Mouse (Mus musculus): ENCODE results near the gene Errfi1. TPM values are rescaled to one million over a fixed set of nuclear protein-coding genes. Genes with fewer than 3 reads are reported as not detected.

Gene Errfi1
- polyA plus RNA-seq, 1 experiment from 2014 or later, result 70.2 TPM

- Histone ChIP-seq H3K36me3 (ENCODE audit: control insufficient read depth, insufficient read depth, low read length) (no peaks in the 10 kb centered on the region), H3K4me2 (ENCODE audit: low read depth, low read length) (no peak overlapping the region), H3K4me3 (ENCODE audit: low read depth, low read length) (no peak overlapping the region), H3K27me3 (ENCODE audit: control insufficient read depth, insufficient read depth, low read length) (no peaks in the 10 kb centered on the region), H3K27ac (ENCODE audit: low read depth, low read length) (no peak overlapping the region), H3K9me3 (ENCODE audit: control insufficient read depth, low read length) (peaks cover 3% of the 10 kb centered on the region; the same call in 1 of the 2 replicates), H3K9ac (replicated peaks; ENCODE audit: low read depth, low read length) (no peak overlapping the region), H3K4me1 (ENCODE audit: control insufficient read depth, insufficient read depth, low read length) (no peaks in the 10 kb centered on the region)
- WGBS, result 96% methylated on average over 22 of the region's 22 CpGs
- ATAC-seq (ENCODE audit: low read depth), result no peak
Observed at GRCm38 (mm10) chr4:150879631-150880030, 25.9 kb downstream of the Errfi1 start.

- Histone ChIP-seq H3K9ac (replicated peaks; ENCODE audit: low read depth, low read length) (no peak overlapping the region), H3K4me1 (ENCODE audit: control insufficient read depth, insufficient read depth, low read length) (no peaks in the 10 kb centered on the region), H3K27ac (ENCODE audit: low read depth, low read length) (no peak overlapping the region), H3K36me3 (ENCODE audit: control insufficient read depth, insufficient read depth, low read length) (no peaks in the 10 kb centered on the region), H3K4me3 (ENCODE audit: low read depth, low read length) (no peak overlapping the region), H3K4me2 (ENCODE audit: low read depth, low read length) (no peak overlapping the region), H3K9me3 (ENCODE audit: control insufficient read depth, low read length) (peaks cover 3% of the 10 kb centered on the region; the same call in 1 of the 2 replicates), H3K27me3 (ENCODE audit: control insufficient read depth, insufficient read depth, low read length) (no peaks in the 10 kb centered on the region)
- ATAC-seq (ENCODE audit: low read depth), result no peak
- 89% methylated on average over 5 of the region's 5 CpGs for WGBS
Observed at GRCm38 (mm10) chr4:150880364-150880763, 26.6 kb downstream of the Errfi1 start.

GRCm38 (mm10) chr4:150882632-150883031, 28.9 kb downstream of the Errfi1 start:
- 86% methylated on average over 5 of the region's 5 CpGs for WGBS
- ATAC-seq (ENCODE audit: low read depth), result no peak
- Histone ChIP-seq H3K36me3 (ENCODE audit: control insufficient read depth, insufficient read depth, low read length) (no peaks in the 10 kb centered on the region), H3K4me2 (ENCODE audit: low read depth, low read length) (no peak overlapping the region), H3K4me1 (ENCODE audit: control insufficient read depth, insufficient read depth, low read length) (no peaks in the 10 kb centered on the region), H3K9ac (replicated peaks; ENCODE audit: low read depth, low read length) (no peak overlapping the region), H3K9me3 (ENCODE audit: control insufficient read depth, low read length) (peaks cover 3% of the 10 kb centered on the region; the same call in 1 of the 2 replicates), H3K27me3 (ENCODE audit: control insufficient read depth, insufficient read depth, low read length) (no peaks in the 10 kb centered on the region), H3K4me3 (ENCODE audit: low read depth, low read length) (no peak overlapping the region), H3K27ac (ENCODE audit: low read depth, low read length) (no peak overlapping the region)

GRCm38 (mm10) chr4:150887903-150888302, 34.2 kb downstream of the Errfi1 start:
- 79% methylated on average over 5 of the region's 5 CpGs for WGBS
- H3K4me1 ChIP-seq (ENCODE audit: control insufficient read depth, insufficient read depth, low read length), result 0 out of 2 replicates have a peak, but pooled peaks cover 6% of the 10 kb centered on the region
- no peak overlapping the region for H3K4me3 ChIP-seq (ENCODE audit: low read depth, low read length)
- ATAC-seq (ENCODE audit: low read depth), result no peak
- H3K9me3 ChIP-seq (ENCODE audit: control insufficient read depth, low read length), result no peaks in the 10 kb centered on the region
- no peak overlapping the region for H3K9ac ChIP-seq (replicated peaks; ENCODE audit: low read depth, low read length)
- H3K27ac ChIP-seq (ENCODE audit: low read depth, low read length), result no peak overlapping the region
- no peaks in the 10 kb centered on the region for H3K27me3 ChIP-seq (ENCODE audit: control insufficient read depth, insufficient read depth, low read length)
- H3K36me3 ChIP-seq (ENCODE audit: control insufficient read depth, insufficient read depth, low read length), result no peaks in the 10 kb centered on the region
- H3K4me2 ChIP-seq (ENCODE audit: low read depth, low read length), result no peak overlapping the region

GRCm38 (mm10) chr4:150888492-150888891, 34.8 kb downstream of the Errfi1 start:
- no peak for ATAC-seq (ENCODE audit: low read depth)
- H3K4me3 ChIP-seq (ENCODE audit: low read depth, low read length), result no peak overlapping the region
- 85% methylated on average over 4 of the region's 4 CpGs for WGBS
- H3K27ac ChIP-seq (ENCODE audit: low read depth, low read length), result no peak overlapping the region
- no peak overlapping the region for H3K4me2 ChIP-seq (ENCODE audit: low read depth, low read length)
- no peak overlapping the region for H3K9ac ChIP-seq (replicated peaks; ENCODE audit: low read depth, low read length)
- H3K36me3 ChIP-seq (ENCODE audit: control insufficient read depth, insufficient read depth, low read length), result no peaks in the 10 kb centered on the region
- H3K27me3 ChIP-seq (ENCODE audit: control insufficient read depth, insufficient read depth, low read length), result no peaks in the 10 kb centered on the region
- 0 out of 2 replicates have a peak, but pooled peaks cover 6% of the 10 kb centered on the region for H3K4me1 ChIP-seq (ENCODE audit: control insufficient read depth, insufficient read depth, low read length)
- H3K9me3 ChIP-seq (ENCODE audit: control insufficient read depth, low read length), result no peaks in the 10 kb centered on the region

GRCm38 (mm10) chr4:150889273-150889954, 35.7 kb downstream of the Errfi1 start:
- H3K27me3 ChIP-seq (ENCODE audit: control insufficient read depth, insufficient read depth, low read length), result no peaks in the 10 kb centered on the region
- H3K9me3 ChIP-seq (ENCODE audit: control insufficient read depth, low read length), result no peaks in the 10 kb centered on the region
- ATAC-seq (ENCODE audit: low read depth), result no peak
- no peak overlapping the region for H3K9ac ChIP-seq (replicated peaks; ENCODE audit: low read depth, low read length)
- no peak overlapping the region for H3K4me3 ChIP-seq (ENCODE audit: low read depth, low read length)
- no peak overlapping the region for H3K27ac ChIP-seq (ENCODE audit: low read depth, low read length)
- H3K4me2 ChIP-seq (ENCODE audit: low read depth, low read length), result no peak overlapping the region; the same call in 1 of the 2 replicates
- no peaks in the 10 kb centered on the region for H3K36me3 ChIP-seq (ENCODE audit: control insufficient read depth, insufficient read depth, low read length)
- WGBS, result 41% methylated on average over 20 of the region's 20 CpGs
- 0 out of 2 replicates have a peak, but pooled peaks cover 6% of the 10 kb centered on the region for H3K4me1 ChIP-seq (ENCODE audit: control insufficient read depth, insufficient read depth, low read length)

GRCm38 (mm10) chr4:150889955-150890315, 36.2 kb downstream of the Errfi1 start:
- Histone ChIP-seq H3K4me2 (ENCODE audit: low read depth, low read length) (no peak overlapping the region), H3K9me3 (ENCODE audit: control insufficient read depth, low read length) (no peaks in the 10 kb centered on the region), H3K4me1 (ENCODE audit: control insufficient read depth, insufficient read depth, low read length) (0 out of 2 replicates have a peak, but pooled peaks cover 6% of the 10 kb centered on the region), H3K36me3 (ENCODE audit: control insufficient read depth, insufficient read depth, low read length) (no peaks in the 10 kb centered on the region), H3K4me3 (ENCODE audit: low read depth, low read length) (no peak overlapping the region), H3K27me3 (ENCODE audit: control insufficient read depth, insufficient read depth, low read length) (no peaks in the 10 kb centered on the region), H3K9ac (replicated peaks; ENCODE audit: low read depth, low read length) (no peak overlapping the region), H3K27ac (ENCODE audit: low read depth, low read length) (no peak overlapping the region)
- ATAC-seq (ENCODE audit: low read depth), result no peak
- 53% methylated on average over 13 of the region's 13 CpGs for WGBS

GRCm38 (mm10) chr4:150891308-150891707, 37.6 kb downstream of the Errfi1 start:
- no peaks in the 10 kb centered on the region for H3K36me3 ChIP-seq (ENCODE audit: control insufficient read depth, insufficient read depth, low read length)
- no peak overlapping the region for H3K4me2 ChIP-seq (ENCODE audit: low read depth, low read length)
- 0 out of 2 replicates have a peak, but pooled peaks cover 6% of the 10 kb centered on the region for H3K4me1 ChIP-seq (ENCODE audit: control insufficient read depth, insufficient read depth, low read length)
- H3K27ac ChIP-seq (ENCODE audit: low read depth, low read length), result no peak overlapping the region
- no peaks in the 10 kb centered on the region for H3K9me3 ChIP-seq (ENCODE audit: control insufficient read depth, low read length)
- H3K4me3 ChIP-seq (ENCODE audit: low read depth, low read length), result no peak overlapping the region
- H3K9ac ChIP-seq (replicated peaks; ENCODE audit: low read depth, low read length), result no peak overlapping the region
- no peaks in the 10 kb centered on the region for H3K27me3 ChIP-seq (ENCODE audit: control insufficient read depth, insufficient read depth, low read length)
- ATAC-seq (ENCODE audit: low read depth), result no peak
- 73% methylated on average over 5 of the region's 5 CpGs for WGBS

GRCm38 (mm10) chr4:150894718-150895501, 41.2 kb downstream of the Errfi1 start:
- Histone ChIP-seq H3K9ac (replicated peaks; ENCODE audit: low read depth, low read length) (no peak overlapping the region), H3K4me2 (ENCODE audit: low read depth, low read length) (no peak overlapping the region), H3K27me3 (ENCODE audit: control insufficient read depth, insufficient read depth, low read length) (no peaks in the 10 kb centered on the region), H3K36me3 (ENCODE audit: control insufficient read depth, insufficient read depth, low read length) (peaks cover 20% of the 10 kb centered on the region; the same call in 1 of the 2 replicates), H3K4me1 (ENCODE audit: control insufficient read depth, insufficient read depth, low read length) (0 out of 2 replicates have a peak, but pooled peaks cover 2% of the 10 kb centered on the region), H3K4me3 (ENCODE audit: low read depth, low read length) (no peak overlapping the region), H3K9me3 (ENCODE audit: control insufficient read depth, low read length) (no peaks in the 10 kb centered on the region), H3K27ac (ENCODE audit: low read depth, low read length) (no peak overlapping the region)
- WGBS, result 82% methylated on average over 8 of the region's 8 CpGs
- no peak for ATAC-seq (ENCODE audit: low read depth)

Measured in neural tube, embryonic 14.5 days (tissue).